Mouse (Mus musculus) limb, embryonic 12.5 days (tissue): ENCODE data around the gene Rbfox1. TPM values are rescaled to one million over a fixed set of nuclear protein-coding genes. Genes with fewer than 3 reads are reported as not detected.

ENCODE experiments used
- ATAC-seq: fragments of 200-750 bp; cut with Nextera tagmentation; 2 replicates; pipeline ENCODE4 v1.8.0; 2017; ENCODE audit warnings: low read depth, moderate TSS enrichment; ENCODE audit not compliant: insufficient number of reproducible peaks, insufficient read depth, low FRiP score, low TSS enrichment
- H3K27ac ChIP-seq: fragments of 300-500 bp; sonication (generic); 2 replicates; pipeline ENCODE4 v1.5.1; 2016; ENCODE audit warnings: mild to moderate bottlenecking, moderate library complexity
- H3K27me3 ChIP-seq: fragments of 300-500 bp; sonication (generic); 2 replicates; pipeline ENCODE4 v1.6.1; 2016; ENCODE audit warnings: mild to moderate bottlenecking, moderate library complexity
- H3K36me3 ChIP-seq: fragments of 300-500 bp; sonication (generic); 2 replicates; pipeline ENCODE4 v1.6.1; 2016; ENCODE audit warnings: mild to moderate bottlenecking, moderate library complexity
- H3K4me1 ChIP-seq: fragments of 300-500 bp; sonication (generic); replicated peaks from 2 replicates; pipeline ENCODE4 v1.6.1; 2016
- H3K4me2 ChIP-seq: fragments of 300-500 bp; sonication (generic); 2 replicates; pipeline ENCODE4 v1.6.1; 2016; ENCODE audit warnings: mild to moderate bottlenecking, moderate library complexity
- H3K4me3 ChIP-seq: fragments of 300-500 bp; sonication (generic); replicated peaks from 2 replicates; pipeline ENCODE4 v1.5.1; 2016; ENCODE audit warnings: mild to moderate bottlenecking
- H3K9ac ChIP-seq: fragments of 300-500 bp; sonication (generic); replicated peaks from 2 replicates; pipeline ENCODE4 v1.6.1; 2016; ENCODE audit warnings: mild to moderate bottlenecking, moderate library complexity
- H3K9me3 ChIP-seq: fragments of 300-500 bp; sonication (generic); 2 replicates; pipeline ENCODE4 v1.6.1; 2016; ENCODE audit warnings: mild to moderate bottlenecking, moderate library complexity
- WGBS: fragments of 180-500 bp; shearing (Covaris S2); methylation state at CpG from one replicate; pipeline ENCODE4 v1.1.7; 2016; 5-methylcytosine and 5-hydroxymethylcytosine counted together
- polyA plus RNA-seq: library from polyadenylated mRNA; unstranded; fragments of >200 nt; fragmentation: Nextera tagmentation; extraction: Ambion mirVana; gene quantifications from 2 replicates; pipeline ENCODE4 v1.2.1, GENCODE M21; 2016

Rbfox1 gene
- polyA plus RNA-seq, 1 experiment from 2014 or later, result 1.9 TPM

GRCm38 (mm10) chr16:6227449-6227848 is 342.3 kb downstream of the Rbfox1 start:
- no peak for ATAC-seq
- no peaks in the 10 kb centered on the region for H3K9me3 ChIP-seq
- H3K4me2 ChIP-seq, result no peak overlapping the region
- H3K27me3 ChIP-seq, result no peaks in the 10 kb centered on the region
- no peaks in the 10 kb centered on the region for H3K36me3 ChIP-seq
- no peak overlapping the region for H3K4me3 ChIP-seq
- H3K9ac ChIP-seq, result no peak overlapping the region
- no peak overlapping the region for H3K27ac ChIP-seq
- 65% methylated on average over 6 of the region's 6 CpGs for WGBS
- H3K4me1 ChIP-seq, result no peaks in the 10 kb centered on the region

GRCm38 (mm10) chr16:6232966-6233365 is 347.8 kb downstream of the Rbfox1 start:
- Histone ChIP-seq H3K4me2 (no peak overlapping the region), H3K36me3 (no peaks in the 10 kb centered on the region), H3K9ac (no peak overlapping the region), H3K27me3 (no peaks in the 10 kb centered on the region), H3K4me1 (no peaks in the 10 kb centered on the region), H3K9me3 (no peaks in the 10 kb centered on the region), H3K4me3 (no peak overlapping the region), H3K27ac (no peak overlapping the region)
- 91% methylated on average over 2 of the region's 2 CpGs for WGBS
- no peak for ATAC-seq

- H3K27me3 ChIP-seq, result no peaks in the 10 kb centered on the region
- no peak overlapping the region for H3K4me3 ChIP-seq
- H3K36me3 ChIP-seq, result no peaks in the 10 kb centered on the region
- no peak for ATAC-seq
- H3K4me1 ChIP-seq, result no peaks in the 10 kb centered on the region
- WGBS, result 96% methylated on average over 4 of the region's 4 CpGs
- H3K9ac ChIP-seq, result no peak overlapping the region
- H3K4me2 ChIP-seq, result no peak overlapping the region
- H3K27ac ChIP-seq, result no peak overlapping the region
- no peaks in the 10 kb centered on the region for H3K9me3 ChIP-seq
Measured at GRCm38 (mm10) chr16:6241393-6241792, 356.2 kb downstream of the Rbfox1 start.

GRCm38 (mm10) chr16:6242468-6242867 is 357.3 kb downstream of the Rbfox1 start:
- H3K27me3 ChIP-seq, result no peaks in the 10 kb centered on the region
- H3K27ac ChIP-seq, result no peak overlapping the region
- H3K9me3 ChIP-seq, result no peaks in the 10 kb centered on the region
- H3K4me3 ChIP-seq, result no peak overlapping the region
- no peaks in the 10 kb centered on the region for H3K4me1 ChIP-seq
- no peak overlapping the region for H3K4me2 ChIP-seq
- H3K36me3 ChIP-seq, result no peaks in the 10 kb centered on the region
- no peak for ATAC-seq
- WGBS, result 76% methylated on average over 3 of the region's 3 CpGs
- H3K9ac ChIP-seq, result no peak overlapping the region

DNA sequence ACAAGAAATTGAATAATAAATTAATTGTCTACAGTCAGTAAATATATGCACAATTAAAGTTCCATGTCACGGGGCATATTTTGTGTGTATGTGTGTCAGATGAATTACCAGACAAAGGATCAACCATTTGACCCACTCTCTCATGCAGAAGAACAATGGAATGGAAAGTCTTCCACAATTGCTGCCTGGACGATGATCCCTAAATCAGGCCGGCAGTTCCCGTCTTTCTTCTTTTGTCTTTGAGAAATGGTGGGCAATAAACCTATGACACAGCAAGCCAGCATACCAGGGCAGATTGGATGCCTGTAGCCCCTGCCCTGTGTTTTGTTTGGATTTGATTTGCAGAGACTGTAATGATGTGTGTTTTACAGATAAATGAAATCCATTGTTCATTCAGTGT is 362.4 kb downstream of the Rbfox1 start:
- H3K9ac ChIP-seq, result no peak overlapping the region
- no peaks in the 10 kb centered on the region for H3K4me1 ChIP-seq
- no peak overlapping the region for H3K27ac ChIP-seq
- H3K4me3 ChIP-seq, result no peak overlapping the region
- ATAC-seq, result no peak
- H3K9me3 ChIP-seq, result no peaks in the 10 kb centered on the region
- no peaks in the 10 kb centered on the region for H3K27me3 ChIP-seq
- H3K4me2 ChIP-seq, result no peak overlapping the region
- H3K36me3 ChIP-seq, result no peaks in the 10 kb centered on the region
- WGBS, result 69% methylated on average over 4 of the region's 4 CpGs

DNA sequence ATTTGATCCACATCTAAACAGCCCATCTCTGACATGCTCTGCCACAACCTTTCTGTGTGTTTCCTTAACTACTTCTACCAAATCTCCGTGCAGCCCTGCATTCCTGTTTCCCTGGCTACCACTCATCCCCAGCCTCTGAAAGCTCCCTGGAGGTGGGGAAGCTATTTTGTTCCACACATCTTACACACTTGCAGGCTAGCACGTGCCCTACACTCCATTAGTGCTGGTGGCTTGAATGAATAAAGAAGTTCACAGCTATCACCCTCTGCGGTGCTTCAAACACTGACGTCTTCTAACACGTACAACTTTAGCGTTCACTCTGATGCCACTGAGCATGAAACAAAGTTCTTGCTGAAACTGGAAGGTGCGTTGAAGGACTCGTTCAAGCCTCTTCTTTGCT is 379.4 kb downstream of the Rbfox1 start:
- H3K36me3 ChIP-seq, result no peaks in the 10 kb centered on the region
- H3K9me3 ChIP-seq, result no peaks in the 10 kb centered on the region
- H3K27me3 ChIP-seq, result no peaks in the 10 kb centered on the region
- 82% methylated on average over 8 of the region's 8 CpGs for WGBS
- no peak for ATAC-seq
- H3K4me3 ChIP-seq, result no peak overlapping the region
- no peaks in the 10 kb centered on the region for H3K4me1 ChIP-seq
- H3K4me2 ChIP-seq, result no peak overlapping the region
- no peak overlapping the region for H3K9ac ChIP-seq
- no peak overlapping the region for H3K27ac ChIP-seq

- Histone ChIP-seq H3K36me3 (no peaks in the 10 kb centered on the region), H3K9ac (no peak overlapping the region), H3K9me3 (no peaks in the 10 kb centered on the region), H3K4me3 (no peak overlapping the region), H3K4me2 (no peak overlapping the region), H3K27me3 (no peaks in the 10 kb centered on the region; the same call in 1 of the 2 replicates), H3K27ac (no peak overlapping the region), H3K4me1 (no peaks in the 10 kb centered on the region)
- 78% methylated on average over 3 of the region's 3 CpGs for WGBS
- no peak for ATAC-seq
Measured at GRCm38 (mm10) chr16:6265610-6266009, 380.5 kb downstream of the Rbfox1 start.

GRCm38 (mm10) chr16:6271596-6272370 is 386.6 kb downstream of the Rbfox1 start:
- H3K27me3 ChIP-seq, result no peaks in the 10 kb centered on the region; the same call in 1 of the 2 replicates

DNA sequence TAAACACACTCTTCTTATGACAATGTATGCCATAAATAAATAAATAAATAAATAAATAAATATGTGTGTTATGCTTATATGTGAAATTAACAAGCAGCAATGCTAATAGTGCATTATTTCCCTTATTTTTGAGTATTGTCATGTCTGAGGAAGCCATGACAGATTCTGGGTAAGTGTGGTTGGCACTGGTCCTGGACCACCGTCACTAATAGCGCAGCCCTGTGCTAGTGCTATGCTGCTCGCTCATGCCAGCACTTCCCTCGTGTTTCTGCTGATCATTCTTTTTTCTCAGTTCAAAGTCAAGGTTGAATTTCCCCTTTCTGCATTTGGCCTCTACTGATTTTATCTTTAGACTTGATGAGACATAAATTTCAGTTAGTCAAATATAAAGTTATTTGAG is 398.3 kb downstream of the Rbfox1 start:
- no peaks in the 10 kb centered on the region for H3K4me1 ChIP-seq
- H3K9ac ChIP-seq, result no peak overlapping the region
- no peaks in the 10 kb centered on the region for H3K9me3 ChIP-seq
- no peak for ATAC-seq
- H3K27me3 ChIP-seq, result no peaks in the 10 kb centered on the region; the same call in 1 of the 2 replicates
- H3K36me3 ChIP-seq, result no peaks in the 10 kb centered on the region
- no peak overlapping the region for H3K4me3 ChIP-seq
- H3K4me2 ChIP-seq, result no peak overlapping the region
- H3K27ac ChIP-seq, result no peak overlapping the region
- 89% methylated on average over 4 of the region's 4 CpGs for WGBS

More at GRCm38 (mm10) chr16:6271596-6272370, 386.6 kb downstream of the Rbfox1 start:
- no peak overlapping the region for H3K4me2 ChIP-seq
- no peaks in the 10 kb centered on the region for H3K36me3 ChIP-seq
- H3K4me3 ChIP-seq, result no peak overlapping the region
- no peak overlapping the region for H3K9ac ChIP-seq
- no peak overlapping the region for H3K27ac ChIP-seq
- H3K4me1 ChIP-seq, result no peaks in the 10 kb centered on the region
- no peaks in the 10 kb centered on the region for H3K9me3 ChIP-seq
- 75% methylated on average over 7 of the region's 7 CpGs for WGBS
- ATAC-seq, result no peak

- H3K27ac ChIP-seq, result no peak overlapping the region
- H3K9ac ChIP-seq, result no peak overlapping the region
- H3K9me3 ChIP-seq, result no peaks in the 10 kb centered on the region
- no peaks in the 10 kb centered on the region; the same call in 1 of the 2 replicates for H3K27me3 ChIP-seq
- no peak overlapping the region for H3K4me2 ChIP-seq
- H3K36me3 ChIP-seq, result no peaks in the 10 kb centered on the region
- no peaks in the 10 kb centered on the region for H3K4me1 ChIP-seq
- no peak overlapping the region for H3K4me3 ChIP-seq
- no peak for ATAC-seq
- 55% methylated on average over 4 of the region's 4 CpGs for WGBS
Measured at GRCm38 (mm10) chr16:6284317-6284716, 399.2 kb downstream of the Rbfox1 start.

DNA sequence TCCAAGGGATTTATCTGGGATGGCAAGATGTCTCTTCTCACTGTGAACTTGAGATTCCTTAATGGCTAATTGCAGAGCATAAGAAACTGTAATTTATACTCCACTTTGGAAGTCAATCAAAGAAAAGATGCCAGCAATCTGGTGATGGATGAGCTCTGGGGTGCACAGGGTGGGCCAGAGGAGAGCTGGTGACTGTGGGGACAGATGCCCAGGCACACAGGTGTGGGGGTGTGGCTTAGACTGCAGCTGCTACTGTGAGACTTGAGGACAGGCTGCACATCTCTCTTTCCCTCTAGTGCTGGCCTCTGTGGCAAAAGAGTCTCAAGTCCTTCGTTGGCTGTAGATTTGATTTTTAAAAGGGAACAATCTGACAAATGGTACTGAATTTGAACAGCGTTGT is 402.5 kb downstream of the Rbfox1 start:
- Histone ChIP-seq H3K9me3 (no peaks in the 10 kb centered on the region), H3K9ac (no peak overlapping the region), H3K36me3 (no peaks in the 10 kb centered on the region), H3K27ac (no peak overlapping the region), H3K4me1 (no peaks in the 10 kb centered on the region), H3K4me3 (no peak overlapping the region), H3K27me3 (no peaks in the 10 kb centered on the region; the same call in 1 of the 2 replicates), H3K4me2 (no peak overlapping the region)
- no peak for ATAC-seq
- WGBS, result 77% methylated on average over 2 of the region's 2 CpGs

DNA sequence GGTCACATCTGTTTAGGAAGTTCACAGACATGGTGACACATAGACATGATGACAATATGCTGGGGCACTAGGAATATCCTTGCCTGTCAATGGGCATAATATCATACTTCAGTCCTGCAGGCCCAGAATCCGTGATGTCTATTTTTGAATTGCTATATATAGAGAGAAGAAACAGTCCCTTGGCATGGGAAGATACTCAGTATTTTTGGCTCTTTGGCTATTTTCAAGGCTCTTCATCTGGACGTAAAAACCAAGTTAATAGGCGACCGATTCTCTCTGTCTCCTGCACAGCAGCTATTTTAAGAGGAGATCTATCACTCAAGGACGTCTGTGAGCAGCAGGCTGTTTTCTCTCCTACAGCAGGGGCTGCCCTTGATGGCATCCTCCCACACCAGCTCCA is 415.0 kb downstream of the Rbfox1 start:
- no peak overlapping the region for H3K27ac ChIP-seq
- H3K27me3 ChIP-seq, result no peaks in the 10 kb centered on the region
- 75% methylated on average over 5 of the region's 5 CpGs for WGBS
- H3K4me3 ChIP-seq, result no peak overlapping the region
- no peaks in the 10 kb centered on the region for H3K36me3 ChIP-seq
- ATAC-seq, result no peak
- H3K9me3 ChIP-seq, result no peaks in the 10 kb centered on the region
- H3K9ac ChIP-seq, result no peak overlapping the region
- no peak overlapping the region for H3K4me2 ChIP-seq
- H3K4me1 ChIP-seq, result no peaks in the 10 kb centered on the region
